Mouse (Mus musculus) limb, embryonic 15.5 days (tissue): ENCODE data around the gene Gon4l. TPM values are rescaled to one million over a fixed set of nuclear protein-coding genes. Genes with fewer than 3 reads are reported as not detected.
A peak's percentile ranks its signal among the peaks of the same experiment; 100 is the strongest.

ENCODE experiments used
- ATAC-seq: fragments of 200-750 bp; cut with Nextera tagmentation; 2 replicates; pipeline ENCODE4 v1.8.0; 2017; ENCODE audit warnings: low read depth, moderate TSS enrichment; ENCODE audit not compliant: insufficient number of reproducible peaks, low FRiP score, low TSS enrichment
- H3K27ac ChIP-seq: fragments of 300-500 bp; sonication (generic); 2 replicates; pipeline ENCODE4 v1.5.1; 2015; ENCODE audit warnings: moderate library complexity, mild to moderate bottlenecking, inconsistent platforms
- H3K27me3 ChIP-seq: fragments of 300-500 bp; sonication (generic); 2 replicates; pipeline ENCODE4 v1.6.1; 2015; ENCODE audit warnings: inconsistent platforms
- H3K36me3 ChIP-seq: fragments of 300-500 bp; sonication (generic); 2 replicates; pipeline ENCODE4 v1.6.1; 2015; ENCODE audit warnings: inconsistent platforms
- H3K4me1 ChIP-seq: fragments of 300-500 bp; sonication (generic); 2 replicates; pipeline ENCODE4 v1.6.1; 2015; ENCODE audit warnings: inconsistent platforms
- H3K4me2 ChIP-seq: fragments of 300-500 bp; sonication (generic); 2 replicates; pipeline ENCODE4 v1.6.1; 2015; ENCODE audit warnings: mild to moderate bottlenecking, inconsistent platforms
- H3K4me3 ChIP-seq: fragments of 300-500 bp; sonication (generic); 2 replicates; pipeline ENCODE4 v1.5.1; 2015; ENCODE audit warnings: mild to moderate bottlenecking, inconsistent platforms
- H3K9ac ChIP-seq: fragments of 300-500 bp; sonication (generic); 2 replicates; pipeline ENCODE4 v1.6.1; 2015; ENCODE audit warnings: inconsistent platforms
- H3K9me3 ChIP-seq: fragments of 300-500 bp; sonication (generic); 2 replicates; pipeline ENCODE4 v1.6.1; 2016; ENCODE audit warnings: inconsistent platforms
- WGBS: fragments of 180-500 bp; shearing (Covaris S2); methylation state at CpG from one replicate; pipeline ENCODE4 v1.1.7; 2015; 5-methylcytosine and 5-hydroxymethylcytosine counted together
- polyA plus RNA-seq: library from polyadenylated mRNA; unstranded; fragments of >200 nt; fragmentation: Nextera tagmentation; extraction: Ambion mirVana; gene quantifications from 2 replicates; pipeline ENCODE4 v1.2.1, GENCODE M21; 2015

The Gon4l gene
- polyA plus RNA-seq, 1 experiment from 2014 or later: 9.9 TPM

DNA sequence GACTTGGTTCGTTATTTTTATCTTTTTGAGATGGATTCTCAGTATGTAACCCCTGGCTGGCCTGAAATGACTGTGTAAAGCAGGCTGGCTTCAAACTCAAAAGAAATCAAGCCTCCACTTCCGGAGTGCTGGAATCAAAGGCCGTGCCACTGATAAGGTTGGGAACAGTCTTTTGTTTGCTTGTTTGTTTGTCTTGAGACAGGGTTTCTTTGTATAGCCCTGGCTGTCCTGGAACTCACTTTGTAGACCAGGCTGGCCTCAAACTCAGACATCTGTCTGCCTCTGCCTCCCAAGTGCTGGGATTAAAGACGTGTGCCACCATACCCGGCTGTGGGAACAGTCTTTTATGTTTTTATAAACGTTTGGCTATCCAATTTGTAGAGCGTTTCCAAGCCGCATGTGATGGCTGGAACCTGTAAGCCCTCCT is 79.4 kb downstream of the Gon4l start:
- 23% methylated on average over 8 of the region's 8 CpGs for WGBS
- Histone ChIP-seq H3K9ac (peak overlapping the region; percentile 65), H3K27ac (peak overlapping the region; percentile 88), H3K4me3 (peak overlapping the region; percentile 74), H3K4me1 (peaks cover 16% of the 10 kb centered on the region), H3K27me3 (no peaks in the 10 kb centered on the region), H3K9me3 (no peaks in the 10 kb centered on the region), H3K4me2 (peak overlapping the region; percentile 74), H3K36me3 (peaks cover 31% of the 10 kb centered on the region)
- no peak for ATAC-seq

- H3K27ac ChIP-seq: no peak overlapping the region
- WGBS: 79% methylated on average over 13 of the region's 13 CpGs
- no peak for ATAC-seq
- no peak overlapping the region for H3K4me2 ChIP-seq
- H3K27me3 ChIP-seq: no peaks in the 10 kb centered on the region
- peaks cover 7% of the 10 kb centered on the region for H3K4me1 ChIP-seq
- no peaks in the 10 kb centered on the region for H3K9me3 ChIP-seq
- H3K9ac ChIP-seq: no peak overlapping the region
- H3K36me3 ChIP-seq: peaks cover 33% of the 10 kb centered on the region
- H3K4me3 ChIP-seq: no peak overlapping the region
These were observed 84.0 kb downstream of the Gon4l start for GRCm38 (mm10) chr3:88918981-88919380.

- WGBS: 97% methylated on average over 9 of the region's 9 CpGs
- no peak overlapping the region for H3K4me3 ChIP-seq
- no peak for ATAC-seq
- peaks cover 57% of the 10 kb centered on the region for H3K36me3 ChIP-seq
- H3K4me1 ChIP-seq: no peaks in the 10 kb centered on the region
- no peak overlapping the region for H3K4me2 ChIP-seq
- H3K27me3 ChIP-seq: no peaks in the 10 kb centered on the region
- H3K9ac ChIP-seq: no peak overlapping the region
- H3K27ac ChIP-seq: no peak overlapping the region
- H3K9me3 ChIP-seq: no peaks in the 10 kb centered on the region
These were observed 86.4 kb downstream of the Gon4l start for GRCm38 (mm10) chr3:88921411-88921810.

- Histone ChIP-seq H3K4me3 (no peak overlapping the region), H3K4me1 (no peaks in the 10 kb centered on the region), H3K27me3 (no peaks in the 10 kb centered on the region), H3K9me3 (no peaks in the 10 kb centered on the region), H3K4me2 (no peak overlapping the region), H3K36me3 (peaks cover 84% of the 10 kb centered on the region), H3K9ac (no peak overlapping the region), H3K27ac (no peak overlapping the region)
- ATAC-seq: no peak
- 92% methylated on average over 8 of the region's 8 CpGs for WGBS
These were observed 89.1 kb downstream of the Gon4l start for GRCm38 (mm10) chr3:88923989-88924591.

- Histone ChIP-seq H3K36me3 (peaks cover 99% of the 10 kb centered on the region), H3K27ac (no peak overlapping the region), H3K27me3 (no peaks in the 10 kb centered on the region), H3K9me3 (no peaks in the 10 kb centered on the region), H3K4me2 (no peak overlapping the region), H3K4me1 (no peaks in the 10 kb centered on the region), H3K4me3 (no peak overlapping the region), H3K9ac (no peak overlapping the region)
- WGBS: 82% methylated on average over 2 of the region's 2 CpGs
- ATAC-seq: no peak
These were observed 90.6 kb downstream of the Gon4l start for GRCm38 (mm10) chr3:88925651-88926050.

GRCm38 (mm10) chr3:88929501-88929900 is 94.5 kb downstream of the Gon4l start:
- Histone ChIP-seq H3K9ac (no peak overlapping the region), H3K27me3 (no peaks in the 10 kb centered on the region), H3K4me1 (no peaks in the 10 kb centered on the region), H3K4me2 (no peak overlapping the region), H3K36me3 (peaks cover 93% of the 10 kb centered on the region), H3K9me3 (no peaks in the 10 kb centered on the region), H3K27ac (no peak overlapping the region), H3K4me3 (no peak overlapping the region)
- 70% methylated on average over 3 of the region's 3 CpGs for WGBS
- ATAC-seq: no peak

DNA sequence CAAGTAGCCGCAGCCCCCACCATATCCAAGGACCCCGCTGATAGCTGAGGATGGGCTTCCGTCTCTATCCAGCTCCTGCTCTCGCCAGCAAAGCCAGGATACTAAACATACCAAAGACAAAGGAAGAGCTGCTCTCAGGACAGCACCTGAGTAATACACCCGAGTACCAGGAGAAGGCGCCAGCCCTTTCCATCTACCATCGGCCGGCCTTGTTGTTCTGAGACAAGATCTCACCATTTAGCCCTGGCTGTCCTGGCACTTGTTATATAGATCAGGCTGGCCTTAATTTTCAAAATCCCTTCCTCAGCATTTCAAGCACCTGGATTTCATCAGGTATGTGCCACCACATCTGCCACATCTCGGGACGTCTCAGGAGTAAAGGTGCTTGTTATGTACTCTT is 104.0 kb downstream of the Gon4l start:
- no peak for ATAC-seq
- Histone ChIP-seq H3K4me3 (no peak overlapping the region), H3K9ac (no peak overlapping the region), H3K4me1 (no peaks in the 10 kb centered on the region), H3K4me2 (no peak overlapping the region), H3K27me3 (no peaks in the 10 kb centered on the region), H3K36me3 (peaks cover 72% of the 10 kb centered on the region), H3K9me3 (no peaks in the 10 kb centered on the region), H3K27ac (no peak overlapping the region)
- WGBS: 93% methylated on average over 10 of the region's 10 CpGs

GRCm38 (mm10) chr3:88939749-88940148 is 104.7 kb downstream of the Gon4l start:
- Histone ChIP-seq H3K36me3 (peaks cover 66% of the 10 kb centered on the region), H3K9me3 (no peaks in the 10 kb centered on the region), H3K4me1 (no peaks in the 10 kb centered on the region), H3K27me3 (no peaks in the 10 kb centered on the region), H3K27ac (no peak overlapping the region), H3K4me3 (no peak overlapping the region), H3K4me2 (no peak overlapping the region), H3K9ac (no peak overlapping the region)
- 65% methylated on average over 3 of the region's 3 CpGs for WGBS
- no peak for ATAC-seq

DNA sequence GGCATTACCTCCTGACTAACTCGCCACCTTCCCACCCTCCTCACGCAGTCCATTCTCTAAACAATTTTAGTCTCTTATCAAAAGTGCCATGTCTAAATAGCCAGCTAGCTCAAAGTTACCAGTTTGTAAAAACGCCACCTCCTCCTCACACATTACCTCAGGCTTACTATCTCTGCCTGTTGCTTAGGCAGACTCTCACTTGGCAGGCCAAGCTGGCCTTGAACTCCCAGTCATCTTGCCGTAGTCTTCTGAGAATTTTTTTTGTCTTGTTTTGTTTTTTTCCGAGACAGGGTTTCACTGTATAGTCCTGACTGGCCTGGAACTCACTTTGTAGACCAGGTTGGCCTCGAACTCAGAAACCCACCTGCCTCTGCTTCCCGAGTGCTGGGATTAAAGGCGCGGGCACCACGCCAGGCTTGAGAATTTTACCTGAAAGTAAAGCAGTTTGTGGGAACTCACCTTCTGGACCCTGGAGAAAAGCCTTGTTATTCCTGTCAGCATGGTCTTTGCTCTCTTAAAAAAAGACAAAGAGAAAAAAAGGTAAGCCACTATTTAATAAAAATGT is 107.4 kb downstream of the Gon4l start:
- H3K9me3 ChIP-seq: no peaks in the 10 kb centered on the region
- H3K27me3 ChIP-seq: no peaks in the 10 kb centered on the region
- WGBS: 94% methylated on average over 10 of the region's 10 CpGs
- H3K4me3 ChIP-seq: no peak overlapping the region
- H3K4me1 ChIP-seq: 0 out of 2 replicates have a peak, but pooled peaks cover 2% of the 10 kb centered on the region
- no peak for ATAC-seq
- H3K9ac ChIP-seq: no peak overlapping the region
- peaks cover 43% of the 10 kb centered on the region for H3K36me3 ChIP-seq
- no peak overlapping the region for H3K27ac ChIP-seq
- no peak overlapping the region for H3K4me2 ChIP-seq

- Histone ChIP-seq H3K4me1 (peaks cover 14% of the 10 kb centered on the region), H3K4me3 (no peak overlapping the region), H3K9me3 (no peaks in the 10 kb centered on the region), H3K4me2 (no peak overlapping the region), H3K36me3 (peaks cover 28% of the 10 kb centered on the region), H3K27ac (no peak overlapping the region), H3K9ac (no peak overlapping the region), H3K27me3 (no peaks in the 10 kb centered on the region)
- ATAC-seq: no peak
- 89% methylated on average over 4 of the region's 4 CpGs for WGBS
These were observed 109.1 kb downstream of the Gon4l start for GRCm38 (mm10) chr3:88944109-88944508.

GRCm38 (mm10) chr3:88949786-88950575 is 115.0 kb downstream of the Gon4l start:
- under 1% methylated on average over 62 of the region's 92 CpGs for WGBS
- ATAC-seq: peak; percentile 91

More at GRCm38 (mm10) chr3:88949786-88950575, 115.0 kb downstream of the Gon4l start:
- Histone ChIP-seq H3K4me2 (peak overlapping the region; percentile 57), H3K27ac (peak overlapping the region; percentile 100), H3K36me3 (no peaks in the 10 kb centered on the region), H3K9me3 (no peaks in the 10 kb centered on the region), H3K4me3 (peak overlapping the region; percentile 84), H3K4me1 (peaks cover 30% of the 10 kb centered on the region), H3K27me3 (no peaks in the 10 kb centered on the region), H3K9ac (peak overlapping the region; percentile 91)
